Mouse (Mus musculus) CH12.LX (cell line): Measurements from ENCODE around the gene Kif11. TPM values are rescaled to one million over a fixed set of nuclear protein-coding genes. Genes with fewer than 3 reads are reported as not detected.

ENCODE experiments used
- DNase-seq: peaks from one replicate; pipeline ENCODE4 v3.0.0-alpha.2; 2013; ENCODE audit errors: extremely low read depth
- H3K27ac ChIP-seq: 2 replicates; pipeline ENCODE4 v1.5.1; 2012; ENCODE audit warnings: low read depth, mild to moderate bottlenecking, control low read depth, moderate library complexity; ENCODE audit not compliant: insufficient read depth
- H3K27me3 ChIP-seq: replicated peaks from 2 replicates; pipeline ENCODE3; 2012; ENCODE audit warnings: inconsistent platforms
- H3K36me3 ChIP-seq, 2 experiments: replicated peaks in 1 of 2; 2 replicates each; pipeline versions ENCODE3 to v1.6.1; 2012; ENCODE audit warnings: inconsistent platforms in 1 of 2, low read length in 1 of 2, mild to moderate bottlenecking in 1 of 2, mixed read lengths in 1 of 2, moderate library complexity in 1 of 2; ENCODE audit not compliant: control insufficient read depth in 1 of 2, insufficient read depth in 1 of 2
- H3K4me1 ChIP-seq, 2 experiments: 2 replicates each; pipeline ENCODE4 v1.6.1; 2012; ENCODE audit warnings: inconsistent platforms in 1 of 2, moderate library complexity in 1 of 2; ENCODE audit not compliant: insufficient read depth in 2 of 2, control insufficient read depth in 1 of 2
- H3K4me2 ChIP-seq: 2 replicates; pipeline ENCODE4 v1.6.1; 2012; ENCODE audit warnings: low read depth, mild to moderate bottlenecking, control low read depth; ENCODE audit not compliant: poor library complexity, insufficient read depth, severe bottlenecking
- H3K4me3 ChIP-seq, 3 experiments: fragments of 150-350 bp in 1 of 3; sonication (generic) in 1 of 3; replicated peaks in 1 of 3; 2 replicates each; pipeline versions ENCODE3 to v1.5.1; 2011 to 2012; ENCODE audit warnings: low read depth in 2 of 3, low read length in 2 of 3, mild to moderate bottlenecking in 2 of 3, moderate library complexity in 2 of 3, control low read depth in 1 of 3, improper control_type of control experiment in 1 of 3, inconsistent platforms in 1 of 3, mixed read lengths in 1 of 3; ENCODE audit not compliant: poor library complexity in 1 of 3
- H3K79me2 ChIP-seq: replicated peaks from 2 replicates; pipeline ENCODE4 v1.6.1; 2012; ENCODE audit warnings: mild to moderate bottlenecking, moderate library complexity; ENCODE audit not compliant: control insufficient read depth, poor library complexity, insufficient read depth, severe bottlenecking; ENCODE audit errors: extremely low read depth
- H3K9ac ChIP-seq: 2 replicates; pipeline ENCODE4 v1.6.1; 2012; ENCODE audit warnings: low read depth, mild to moderate bottlenecking, control low read depth, moderate library complexity; ENCODE audit not compliant: insufficient read depth
- H3K9me3 ChIP-seq: replicated peaks from 2 replicates; pipeline ENCODE3; 2012; ENCODE audit warnings: low read length, inconsistent platforms, mixed read lengths
- CHD2 ChIP-seq: IDR thresholded peaks from 2 replicates; pipeline ENCODE4 v1.6.1; 2011; ENCODE audit warnings: low read length, improper control_type of control experiment
- CTCF ChIP-seq, 2 experiments: IDR thresholded peaks in 1 of 2; conservative IDR thresholded peaks in 1 of 2; 2 replicates each; pipeline ENCODE4 v1.5.1; 2011 to 2012; ENCODE audit warnings: low read depth in 2 of 2, low read length in 2 of 2, improper control_type of control experiment in 1 of 2, inconsistent platforms in 1 of 2, mild to moderate bottlenecking in 1 of 2, moderate library complexity in 1 of 2
- EP300 ChIP-seq: IDR thresholded peaks from 2 replicates; pipeline ENCODE4 v1.6.1; 2011; ENCODE audit warnings: low read length, improper control_type of control experiment
- MAFK ChIP-seq: IDR thresholded peaks from 2 replicates; pipeline ENCODE4 v1.6.1; 2011; ENCODE audit warnings: low read length, improper control_type of control experiment; ENCODE audit not compliant: insufficient replicate concordance
- MAX ChIP-seq: IDR thresholded peaks from 2 replicates; pipeline ENCODE4 v1.6.1; 2011; ENCODE audit warnings: low read length, improper control_type of control experiment
- MAZ ChIP-seq: IDR thresholded peaks from 2 replicates; pipeline ENCODE4 v1.6.1; 2012; ENCODE audit warnings: low read depth, mild to moderate bottlenecking, inconsistent platforms, low read length, improper control_type of control experiment, moderate library complexity
- MEF2A ChIP-seq: IDR thresholded peaks from 2 replicates; pipeline ENCODE4 v1.6.1; 2014; ENCODE audit warnings: low read depth, mild to moderate bottlenecking, inconsistent platforms, low read length, improper control_type of control experiment, borderline replicate concordance
- MXI1 ChIP-seq: IDR thresholded peaks from 2 replicates; pipeline ENCODE4 v1.6.1; 2011; ENCODE audit warnings: mild to moderate bottlenecking, low read depth, low read length, improper control_type of control experiment
- MYC ChIP-seq: IDR thresholded peaks from 2 replicates; pipeline ENCODE4 v1.6.1; 2011; ENCODE audit warnings: low read depth, mild to moderate bottlenecking, improper control_type of control experiment, low read length
- NELFE ChIP-seq: IDR thresholded peaks from 2 replicates; pipeline ENCODE4 v1.6.1; 2011; ENCODE audit warnings: low read depth, low read length, improper control_type of control experiment
- SIN3A ChIP-seq: IDR thresholded peaks from 2 replicates; pipeline ENCODE4 v1.6.1; 2012; ENCODE audit warnings: low read length, improper control_type of control experiment, inconsistent platforms
- UBTF ChIP-seq: IDR thresholded peaks from 2 replicates; pipeline ENCODE4 v1.6.1; 2012; ENCODE audit warnings: low read depth, mild to moderate bottlenecking, inconsistent platforms, low read length, improper control_type of control experiment, moderate library complexity
- ZNF384 ChIP-seq: IDR thresholded peaks from 2 replicates; pipeline ENCODE4 v1.6.1; 2012; ENCODE audit warnings: low read depth, low read length, improper control_type of control experiment, inconsistent platforms
- dilution Hi-C: fragments of 300-500 bp; cut with MboI; formaldehyde crosslinking; loops from 2 replicates; pipeline ENCODE4 v1.14.3; 2020; ENCODE audit warnings: low sequenced_read_pairs; ENCODE audit not compliant: extremely low pct_unique_long_range_greater_than_20kb, extremely low pct_ligation_motif_present
- in situ Hi-C: fragments of 300-500 bp; cut with MboI; formaldehyde crosslinking; loops from 3 replicates; pipeline ENCODE4 v1.14.3; 2019; ENCODE audit warnings: low sequenced_read_pairs, low pct_ligation_motif_present, low pct_unique_long_range_greater_than_20kb, mixed read lengths
- polyA plus RNA-seq: library from polyadenylated mRNA; unstranded; fragments of >175 nt; gene quantifications from 2 replicates; pipeline ENCODE4 v1.2.1, GENCODE M21; 2012; ENCODE audit warnings: low read depth; ENCODE audit not compliant: insufficient read length
- total RNA-seq, 2 experiments: library from RNA; depleted of rRNA; stranded (reverse); fragments of 300-350 nt in 1 of 2; fragments of >200 nt in 1 of 2; gene quantifications; 2 replicates each; pipeline ENCODE4 v1.2.3; 2012 to 2014

Gene Kif11
- total and polyA plus RNA-seq, 3 experiments: 61.7 to 144 (median 67.8) TPM

DNA sequence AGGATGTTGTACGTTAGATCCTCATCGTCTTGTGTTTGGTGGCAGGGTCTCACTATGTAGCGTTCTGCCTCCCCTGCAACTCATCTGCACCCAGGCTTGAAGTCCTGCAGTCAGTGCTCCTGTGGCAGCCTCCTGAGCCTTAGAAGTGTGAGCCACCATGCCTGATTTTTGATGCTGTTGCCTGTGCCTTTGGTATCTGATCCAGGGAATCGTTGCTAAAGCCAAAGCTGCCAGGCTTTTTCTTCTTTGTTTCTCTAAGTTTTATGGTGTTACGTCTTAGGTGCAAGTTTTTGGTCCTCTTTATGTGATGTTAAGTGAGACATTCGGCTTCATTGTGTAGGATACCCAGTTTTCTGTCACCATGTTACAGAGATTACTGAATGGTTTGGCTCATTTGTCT is 2.6 kb downstream of the Kif11 start:
- peak overlapping the region; percentile 1 to 61 (median 46) for H3K4me3 ChIP-seq
- TF ChIP-seq SIN3A (peak; percentile 5; the same call in 1 of the 2 replicates), MAX (0 out of 2 replicates have a peak, but pooled peaks have one; percentile 4), MAFK (no peak), CHD2 (no peak), ZNF384 (no peak)
- H3K27me3 ChIP-seq: no peaks in the 10 kb centered on the region
- peaks cover 76% of the 10 kb centered on the region for H3K79me2 ChIP-seq
- peaks cover 0 to 24% of the 10 kb centered on the region in 2 experiments for H3K36me3 ChIP-seq
- H3K4me2 ChIP-seq: peak overlapping the region; percentile 88
- no peaks in the 10 kb centered on the region for H3K9me3 ChIP-seq
- dilution Hi-C loops (no loop called here), in situ Hi-C loops (no loop called here)
- peaks cover 6 to 38% of the 10 kb centered on the region in 2 experiments for H3K4me1 ChIP-seq
- no peak for DNase-seq
- 0 out of 2 replicates have a peak overlapping the region, but pooled peaks have one; percentile 30 for H3K27ac ChIP-seq
- peak overlapping the region; percentile 40 for H3K9ac ChIP-seq

DNA sequence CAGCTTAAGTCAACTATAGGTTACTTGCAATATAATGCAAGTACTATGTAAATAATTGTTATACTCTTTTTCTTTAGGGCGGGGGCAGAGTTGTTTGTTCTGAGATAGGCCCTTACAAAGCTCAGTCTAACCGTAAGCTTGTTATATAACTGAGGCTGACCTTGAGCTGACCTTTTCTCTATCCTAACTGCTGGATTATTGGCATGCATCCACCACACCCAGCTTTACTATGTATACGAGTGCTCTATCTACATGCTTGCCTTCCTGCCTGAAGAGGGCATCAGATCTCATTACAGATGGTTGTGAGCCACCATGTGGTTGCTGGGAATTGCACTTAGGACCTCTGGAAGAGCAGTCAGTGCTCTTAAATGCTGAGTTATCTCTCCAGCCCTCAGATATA is 9.9 kb downstream of the Kif11 start:
- dilution Hi-C loops (no loop called here), in situ Hi-C loops (no loop called here)
- Histone ChIP-seq H3K4me1 (peaks cover 4 to 17% of the 10 kb centered on the region in 2 experiments), H3K27ac (no peak overlapping the region), H3K4me3 (no peak overlapping the region), H3K4me2 (no peak overlapping the region), H3K36me3 (peaks cover 31 to 74% of the 10 kb centered on the region in 2 experiments), H3K27me3 (no peaks in the 10 kb centered on the region), H3K9me3 (no peaks in the 10 kb centered on the region), H3K9ac (no peak overlapping the region), H3K79me2 (peaks cover 48% of the 10 kb centered on the region)
- no peak for TF ChIP-seq MXI1
- TF ChIP-seq CTCF (conservative IDR thresholded peaks at IDR 0.05 in 1 of 2, IDR thresholded peaks at IDR 0.05 in 1 of 2; ENCODE audit: low read depth in 2 of 2, low read length in 2 of 2): peak in 1 of 2 experiments; percentile 23; a peak in 2 of 4 replicates
- no peak for DNase-seq

DNA sequence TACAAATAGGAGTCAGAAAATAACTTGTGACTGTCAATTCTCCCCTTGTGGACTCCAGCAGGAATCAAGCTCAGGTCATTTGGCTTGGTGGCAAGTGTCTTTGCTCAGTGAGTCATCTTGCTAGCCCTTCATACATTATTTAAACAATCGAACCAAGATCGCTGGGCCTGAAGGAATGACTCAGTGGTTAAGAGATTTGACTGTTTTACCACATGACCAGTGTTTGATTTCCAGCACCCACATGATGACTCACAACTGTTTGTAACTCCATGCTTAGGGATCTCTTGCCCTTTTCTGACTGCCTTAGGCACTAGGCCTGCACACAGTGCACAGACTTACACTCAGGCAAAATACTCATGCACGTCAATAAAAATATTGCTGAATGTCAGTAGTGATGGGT is 15.7 kb downstream of the Kif11 start:
- dilution Hi-C loops: no loop called here
- peaks cover 0 to 5% of the 10 kb centered on the region in 2 experiments; a peak in 1 of 4 replicates for H3K4me1 ChIP-seq
- H3K9ac ChIP-seq: no peak overlapping the region
- H3K4me3 ChIP-seq: no peak overlapping the region
- H3K4me2 ChIP-seq: no peak overlapping the region
- in situ Hi-C loops: no loop called here
- peaks cover 41 to 78% of the 10 kb centered on the region in 2 experiments for H3K36me3 ChIP-seq
- H3K79me2 ChIP-seq: peaks cover 7% of the 10 kb centered on the region; the same call in 1 of the 2 replicates
- TF ChIP-seq MEF2A (no peak), UBTF (no peak), CHD2 (no peak), EP300 (no peak), MYC (no peak), ZNF384 (no peak), NELFE (no peak), MAZ (no peak)
- no peaks in the 10 kb centered on the region for H3K9me3 ChIP-seq
- DNase-seq: no peak
- H3K27me3 ChIP-seq: no peaks in the 10 kb centered on the region
- no peak overlapping the region for H3K27ac ChIP-seq
